Mouse (Mus musculus): ENCODE data around the gene Cox19.

Cox19 gene

DNA sequence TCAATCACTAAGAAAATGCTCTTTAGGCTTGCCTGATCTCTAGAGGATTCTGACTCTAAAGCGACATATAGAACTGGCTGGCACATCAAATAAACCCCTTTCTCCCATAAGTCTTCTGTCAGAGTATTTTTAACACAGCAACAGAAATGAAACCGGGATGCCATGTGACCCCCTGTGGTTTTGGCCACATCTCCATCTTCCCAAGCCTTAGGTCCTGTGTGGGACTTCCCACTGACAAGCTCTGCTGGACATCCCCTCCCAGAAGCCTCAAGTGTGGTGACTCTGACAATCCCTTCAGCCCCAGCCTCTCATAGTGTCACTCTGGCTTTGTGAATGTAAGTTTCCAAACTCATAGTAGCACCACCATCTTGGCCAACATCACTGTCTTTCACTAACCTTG lies 57.1 kb downstream of the Cox19 start:
- DNase-seq (ENCODE audit: low spot score in 2 of 2), result no peak

DNA sequence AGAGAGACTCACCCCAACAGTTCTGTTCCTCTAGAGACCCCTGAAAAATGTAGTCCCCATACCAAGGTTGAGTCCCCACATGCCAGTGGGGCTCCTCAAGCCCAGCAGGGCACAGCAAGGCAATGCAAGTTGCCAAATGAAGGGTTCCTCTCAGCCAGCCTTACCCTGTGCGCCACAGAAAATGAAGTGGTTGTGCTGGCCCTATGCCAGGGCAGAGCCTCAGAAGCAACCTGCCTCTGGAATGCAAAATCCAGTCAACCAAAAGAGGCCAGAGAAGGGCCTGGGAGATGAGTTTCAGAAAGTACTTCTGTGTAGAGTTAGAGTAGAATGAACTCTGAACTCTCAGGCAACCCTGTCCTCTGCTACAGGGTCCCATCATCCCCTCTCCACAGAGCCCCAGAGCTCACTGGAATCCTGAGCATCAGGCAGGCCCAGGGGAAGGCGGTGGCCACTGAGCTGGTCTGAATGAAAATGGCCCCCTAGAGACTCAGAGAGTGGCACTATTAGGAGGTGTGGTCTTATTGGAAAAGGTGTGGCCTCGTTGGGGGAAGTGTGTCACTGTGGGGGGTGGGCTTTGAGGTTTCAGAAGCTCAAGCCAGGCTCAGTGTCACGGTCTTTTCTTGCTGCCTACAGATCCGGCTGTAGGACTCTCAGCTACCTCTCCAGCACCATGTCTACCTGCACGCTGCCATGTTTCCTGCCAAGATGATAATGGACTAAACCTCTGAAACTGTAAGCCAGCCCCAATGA lies 59.2 kb downstream of the Cox19 start:
- no peak for DNase-seq (ENCODE audit: low spot score in 2 of 2)

DNA sequence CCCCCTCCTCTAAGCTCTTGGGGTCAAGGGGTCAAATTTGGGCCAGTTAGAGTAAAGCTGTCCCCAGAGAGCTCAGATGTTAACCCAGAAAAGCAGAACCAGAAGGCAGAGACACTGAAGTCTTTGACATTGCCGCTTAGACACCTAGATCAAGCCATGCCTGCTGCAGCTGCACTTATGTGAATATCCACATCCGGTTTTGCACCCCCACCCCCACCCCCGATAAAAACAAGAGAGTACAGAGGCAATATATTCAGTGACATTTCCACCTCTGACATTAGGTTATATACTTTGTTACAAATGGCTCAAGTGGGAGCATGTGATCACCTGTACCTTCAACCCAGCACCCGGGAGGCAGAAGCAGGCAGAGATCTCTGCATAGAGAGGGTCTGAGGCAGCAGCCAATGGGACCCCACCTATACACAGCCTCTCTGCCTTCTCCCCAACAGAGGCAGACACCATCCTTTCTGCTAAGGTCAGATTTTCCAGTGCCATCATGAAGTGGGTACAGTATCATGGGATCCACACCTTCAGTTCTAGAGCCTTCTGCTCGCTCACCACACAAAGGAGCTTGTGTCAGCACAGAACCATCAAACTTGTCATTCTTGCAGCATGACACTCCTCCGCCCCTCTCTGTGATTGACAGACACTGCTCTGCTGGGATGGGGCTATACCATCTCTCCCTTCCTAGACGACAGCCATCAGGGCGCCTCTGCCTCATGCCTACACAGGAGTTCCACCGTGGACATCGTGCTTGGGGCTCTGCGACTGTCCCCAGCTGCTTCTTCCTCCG lies 60.6 kb downstream of the Cox19 start:
- DNase-seq (ENCODE audit: low spot score in 2 of 2), result no peak

DNA sequence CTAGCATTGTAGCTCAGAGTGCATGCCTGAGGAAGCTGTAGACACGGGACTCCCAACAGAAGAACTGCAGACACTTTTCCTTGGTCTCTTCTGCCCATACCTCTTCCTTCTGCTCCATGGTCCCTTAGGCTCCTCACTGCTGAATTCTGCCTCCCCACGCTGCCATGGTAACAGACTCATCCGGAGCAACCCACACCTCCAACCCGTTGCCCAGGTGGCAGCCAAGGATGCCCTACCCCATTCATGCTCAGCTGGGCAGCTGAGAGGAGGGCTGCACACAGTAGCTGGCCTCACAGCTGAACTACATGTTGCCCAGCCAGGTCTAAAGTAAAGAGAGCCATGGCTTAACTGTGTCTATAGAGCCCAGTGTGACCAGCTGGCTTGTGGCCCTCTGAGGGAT lies 62.6 kb downstream of the Cox19 start:
- DNase-seq (ENCODE audit: low spot score in 2 of 2), result no peak

DNA sequence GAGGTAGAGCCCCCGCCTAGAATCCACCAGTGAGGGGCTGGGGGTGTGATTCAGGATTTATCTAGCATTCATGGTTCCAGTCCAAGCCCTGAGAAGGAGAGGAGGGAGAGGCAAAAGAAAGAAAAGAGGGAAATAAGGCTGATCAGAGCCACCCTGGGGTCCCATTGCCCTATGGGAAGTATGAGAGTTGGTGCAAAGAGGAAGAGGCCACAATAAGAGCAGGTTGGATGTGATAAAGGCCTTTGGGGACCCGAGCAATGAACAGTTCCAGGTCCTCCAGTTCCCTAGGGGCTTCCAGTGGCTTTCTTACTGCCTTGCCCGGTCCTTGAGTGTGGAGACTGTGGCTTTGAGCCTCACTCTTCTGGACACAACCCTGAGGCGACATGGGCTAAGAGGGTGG lies 63.4 kb downstream of the Cox19 start:
- no peak for DNase-seq (ENCODE audit: low spot score in 2 of 2)

DNA sequence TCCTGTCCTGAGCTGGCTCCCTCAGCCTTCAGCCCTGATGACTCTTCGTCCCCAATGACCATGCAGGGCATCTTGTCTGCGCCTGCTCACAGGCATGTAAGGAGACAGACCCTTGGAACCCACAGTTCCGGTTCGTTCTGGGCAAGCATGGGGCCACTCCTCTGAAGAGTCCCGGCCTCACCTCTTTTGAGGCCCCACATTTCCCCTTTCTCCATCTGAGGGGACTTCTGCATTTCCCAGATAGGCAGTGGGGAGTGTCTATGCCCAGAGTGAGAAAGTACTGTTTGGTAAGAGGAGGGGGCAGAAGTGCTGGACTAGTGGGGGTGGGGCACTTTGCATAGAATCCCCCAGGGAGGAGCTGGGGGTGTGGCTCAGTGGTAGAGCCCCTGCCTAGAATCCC lies 64.1 kb downstream of the Cox19 start:
- no peak for DNase-seq (ENCODE audit: low spot score in 2 of 2)

Measured in frontal cortex, postnatal 25 days (tissue).